Mouse (Mus musculus) CH12.LX (cell line): Measurements from ENCODE around the gene Ndufa13. TPM values are rescaled to one million over a fixed set of nuclear protein-coding genes. Genes with fewer than 3 reads are reported as not detected.

Experiments
- DNase-seq: peaks from one replicate; pipeline ENCODE4 v3.0.0-alpha.2; 2013; ENCODE audit errors: extremely low read depth
- H3K27ac ChIP-seq: 2 replicates; pipeline ENCODE4 v1.5.1; 2012; ENCODE audit warnings: low read depth, mild to moderate bottlenecking, control low read depth, moderate library complexity; ENCODE audit not compliant: insufficient read depth
- H3K27me3 ChIP-seq: replicated peaks from 2 replicates; pipeline ENCODE3; 2012; ENCODE audit warnings: inconsistent platforms
- H3K36me3 ChIP-seq, 2 experiments: replicated peaks in 1 of 2; 2 replicates each; pipeline versions ENCODE3 to v1.6.1; 2012; ENCODE audit warnings: inconsistent platforms in 1 of 2, low read length in 1 of 2, mild to moderate bottlenecking in 1 of 2, mixed read lengths in 1 of 2, moderate library complexity in 1 of 2; ENCODE audit not compliant: control insufficient read depth in 1 of 2, insufficient read depth in 1 of 2
- H3K4me1 ChIP-seq, 2 experiments: 2 replicates each; pipeline ENCODE4 v1.6.1; 2012; ENCODE audit warnings: inconsistent platforms in 1 of 2, moderate library complexity in 1 of 2; ENCODE audit not compliant: insufficient read depth in 2 of 2, control insufficient read depth in 1 of 2
- H3K4me2 ChIP-seq: 2 replicates; pipeline ENCODE4 v1.6.1; 2012; ENCODE audit warnings: low read depth, mild to moderate bottlenecking, control low read depth; ENCODE audit not compliant: poor library complexity, insufficient read depth, severe bottlenecking
- H3K4me3 ChIP-seq, 3 experiments: fragments of 150-350 bp in 1 of 3; sonication (generic) in 1 of 3; replicated peaks in 1 of 3; 2 replicates each; pipeline versions ENCODE3 to v1.5.1; 2011 to 2012; ENCODE audit warnings: low read depth in 2 of 3, low read length in 2 of 3, mild to moderate bottlenecking in 2 of 3, moderate library complexity in 2 of 3, control low read depth in 1 of 3, improper control_type of control experiment in 1 of 3, inconsistent platforms in 1 of 3, mixed read lengths in 1 of 3; ENCODE audit not compliant: poor library complexity in 1 of 3
- H3K79me2 ChIP-seq: replicated peaks from 2 replicates; pipeline ENCODE4 v1.6.1; 2012; ENCODE audit warnings: mild to moderate bottlenecking, moderate library complexity; ENCODE audit not compliant: control insufficient read depth, poor library complexity, insufficient read depth, severe bottlenecking; ENCODE audit errors: extremely low read depth
- H3K9ac ChIP-seq: 2 replicates; pipeline ENCODE4 v1.6.1; 2012; ENCODE audit warnings: low read depth, mild to moderate bottlenecking, control low read depth, moderate library complexity; ENCODE audit not compliant: insufficient read depth
- H3K9me3 ChIP-seq: replicated peaks from 2 replicates; pipeline ENCODE3; 2012; ENCODE audit warnings: low read length, inconsistent platforms, mixed read lengths
- BHLHE40 ChIP-seq: IDR thresholded peaks from 2 replicates; pipeline ENCODE4 v1.6.1; 2011; ENCODE audit warnings: mild to moderate bottlenecking, low read depth, low read length, improper control_type of control experiment
- CTCF ChIP-seq, 2 experiments: IDR thresholded peaks in 1 of 2; conservative IDR thresholded peaks in 1 of 2; 2 replicates each; pipeline ENCODE4 v1.5.1; 2011 to 2012; ENCODE audit warnings: low read depth in 2 of 2, low read length in 2 of 2, improper control_type of control experiment in 1 of 2, inconsistent platforms in 1 of 2, mild to moderate bottlenecking in 1 of 2, moderate library complexity in 1 of 2
- E2F4 ChIP-seq: IDR thresholded peaks from 2 replicates; pipeline ENCODE4 v1.6.1; 2011; ENCODE audit warnings: low read depth, low read length, improper control_type of control experiment; ENCODE audit not compliant: insufficient replicate concordance
- GABPA ChIP-seq: IDR thresholded peaks from 2 replicates; pipeline ENCODE4 v1.6.1; 2012; ENCODE audit warnings: low read depth, low read length, improper control_type of control experiment, inconsistent platforms; ENCODE audit not compliant: insufficient replicate concordance
- MAFK ChIP-seq: IDR thresholded peaks from 2 replicates; pipeline ENCODE4 v1.6.1; 2011; ENCODE audit warnings: low read length, improper control_type of control experiment; ENCODE audit not compliant: insufficient replicate concordance
- MAX ChIP-seq: IDR thresholded peaks from 2 replicates; pipeline ENCODE4 v1.6.1; 2011; ENCODE audit warnings: low read length, improper control_type of control experiment
- MXI1 ChIP-seq: IDR thresholded peaks from 2 replicates; pipeline ENCODE4 v1.6.1; 2011; ENCODE audit warnings: mild to moderate bottlenecking, low read depth, low read length, improper control_type of control experiment
- RAD21 ChIP-seq: IDR thresholded peaks from 2 replicates; pipeline ENCODE4 v1.6.1; 2011; ENCODE audit warnings: low read depth, mild to moderate bottlenecking, low read length, improper control_type of control experiment, moderate library complexity
- SMC3 ChIP-seq: IDR thresholded peaks from 2 replicates; pipeline ENCODE4 v1.6.1; 2011; ENCODE audit warnings: low read depth, low read length, improper control_type of control experiment
- UBTF ChIP-seq: IDR thresholded peaks from 2 replicates; pipeline ENCODE4 v1.6.1; 2012; ENCODE audit warnings: low read depth, mild to moderate bottlenecking, inconsistent platforms, low read length, improper control_type of control experiment, moderate library complexity
- ZMIZ1 ChIP-seq: IDR thresholded peaks from 2 replicates; pipeline ENCODE4 v1.6.1; 2012; ENCODE audit warnings: low read depth, mild to moderate bottlenecking, inconsistent platforms, low read length, improper control_type of control experiment
- dilution Hi-C: fragments of 300-500 bp; cut with MboI; formaldehyde crosslinking; loops from 2 replicates; pipeline ENCODE4 v1.14.3; 2020; ENCODE audit warnings: low sequenced_read_pairs; ENCODE audit not compliant: extremely low pct_unique_long_range_greater_than_20kb, extremely low pct_ligation_motif_present
- in situ Hi-C: fragments of 300-500 bp; cut with MboI; formaldehyde crosslinking; loops from 3 replicates; pipeline ENCODE4 v1.14.3; 2019; ENCODE audit warnings: low sequenced_read_pairs, low pct_ligation_motif_present, low pct_unique_long_range_greater_than_20kb, mixed read lengths
- polyA plus RNA-seq: library from polyadenylated mRNA; unstranded; fragments of >175 nt; gene quantifications from 2 replicates; pipeline ENCODE4 v1.2.1, GENCODE M21; 2012; ENCODE audit warnings: low read depth; ENCODE audit not compliant: insufficient read length
- total RNA-seq, 2 experiments: library from RNA; depleted of rRNA; stranded (reverse); fragments of 300-350 nt in 1 of 2; fragments of >200 nt in 1 of 2; gene quantifications; 2 replicates each; pipeline ENCODE4 v1.2.3; 2012 to 2014

The Ndufa13 gene
- total and polyA plus RNA-seq, 3 experiments: 74.7 to 177 (median 90.1) TPM

- Histone ChIP-seq H3K27me3 (no peaks in the 10 kb centered on the region), H3K9me3 (no peaks in the 10 kb centered on the region), H3K27ac (no peak overlapping the region), H3K4me3 (no peak overlapping the region), H3K36me3 (peaks cover 2 to 13% of the 10 kb centered on the region in 2 experiments), H3K4me2 (no peak overlapping the region), H3K79me2 (no peaks in the 10 kb centered on the region), H3K4me1 (peaks cover 2 to 13% of the 10 kb centered on the region in 2 experiments; a peak in 2 of 4 replicates), H3K9ac (no peak overlapping the region)
- peak; percentile 38 for DNase-seq
- in situ Hi-C loops (no loop called here), dilution Hi-C loops (no loop called here)
- peak; percentile 13; the same call in 1 of the 2 replicates for TF ChIP-seq SMC3
- peak; percentile 15 to 44; a peak in 3 of 4 replicates for TF ChIP-seq CTCF (conservative IDR thresholded peaks at IDR 0.05 in 1 of 2, IDR thresholded peaks at IDR 0.05 in 1 of 2; ENCODE audit: low read depth in 2 of 2, low read length in 2 of 2)
- peak; percentile 10 for TF ChIP-seq RAD21
- TF ChIP-seq MAFK: no peak
- TF ChIP-seq UBTF: no peak
- TF ChIP-seq, all 38 proteins: peak for 3
These were observed 41.6 kb downstream of the Ndufa13 start for GRCm38 (mm10) chr8:69860807-69861206.

GRCm38 (mm10) chr8:69853869-69854268 lies 48.5 kb downstream of the Ndufa13 start:
- H3K36me3 ChIP-seq: no peaks in the 10 kb centered on the region
- no peak overlapping the region for H3K4me3 ChIP-seq
- TF ChIP-seq CTCF (conservative IDR thresholded peaks at IDR 0.05 in 1 of 2, IDR thresholded peaks at IDR 0.05 in 1 of 2; ENCODE audit: low read depth in 2 of 2, low read length in 2 of 2) (peak in 1 of 2 experiments; percentile 15; a peak in 2 of 4 replicates), RAD21 (peak; percentile 2), MAX (no peak)
- TF ChIP-seq, all 38 proteins: peak for 2
- Histone ChIP-seq H3K27me3 (no peaks in the 10 kb centered on the region), H3K4me2 (no peak overlapping the region), H3K79me2 (no peaks in the 10 kb centered on the region), H3K9ac (no peak overlapping the region), H3K9me3 (no peaks in the 10 kb centered on the region), H3K27ac (no peak overlapping the region), H3K4me1 (peaks cover 0 to 9% of the 10 kb centered on the region in 2 experiments; a peak in 2 of 4 replicates)
- no peak for DNase-seq
- in situ Hi-C loops: no loop called here
- dilution Hi-C loops: no loop called here

GRCm38 (mm10) chr8:69850926-69851506 lies 51.3 kb downstream of the Ndufa13 start:
- no peak overlapping the region for H3K9ac ChIP-seq
- dilution Hi-C loops: no loop called here
- DNase-seq: no peak
- TF ChIP-seq E2F4 (no peak), BHLHE40 (no peak), ZMIZ1 (no peak), MXI1 (no peak), SMC3 (no peak), GABPA (no peak)
- TF ChIP-seq, all 38 proteins: peak for 0
- Histone ChIP-seq H3K27me3 (no peaks in the 10 kb centered on the region), H3K4me1 (peaks cover 0 to 9% of the 10 kb centered on the region in 2 experiments; a peak in 2 of 4 replicates), H3K79me2 (no peaks in the 10 kb centered on the region), H3K27ac (no peak overlapping the region), H3K36me3 (no peaks in the 10 kb centered on the region), H3K9me3 (no peaks in the 10 kb centered on the region), H3K4me3 (no peak overlapping the region), H3K4me2 (no peak overlapping the region)
- in situ Hi-C loops: no loop called here
